18 mouse cellular contexts compared by ENCODE assay signal in the genomic region with DNA sequence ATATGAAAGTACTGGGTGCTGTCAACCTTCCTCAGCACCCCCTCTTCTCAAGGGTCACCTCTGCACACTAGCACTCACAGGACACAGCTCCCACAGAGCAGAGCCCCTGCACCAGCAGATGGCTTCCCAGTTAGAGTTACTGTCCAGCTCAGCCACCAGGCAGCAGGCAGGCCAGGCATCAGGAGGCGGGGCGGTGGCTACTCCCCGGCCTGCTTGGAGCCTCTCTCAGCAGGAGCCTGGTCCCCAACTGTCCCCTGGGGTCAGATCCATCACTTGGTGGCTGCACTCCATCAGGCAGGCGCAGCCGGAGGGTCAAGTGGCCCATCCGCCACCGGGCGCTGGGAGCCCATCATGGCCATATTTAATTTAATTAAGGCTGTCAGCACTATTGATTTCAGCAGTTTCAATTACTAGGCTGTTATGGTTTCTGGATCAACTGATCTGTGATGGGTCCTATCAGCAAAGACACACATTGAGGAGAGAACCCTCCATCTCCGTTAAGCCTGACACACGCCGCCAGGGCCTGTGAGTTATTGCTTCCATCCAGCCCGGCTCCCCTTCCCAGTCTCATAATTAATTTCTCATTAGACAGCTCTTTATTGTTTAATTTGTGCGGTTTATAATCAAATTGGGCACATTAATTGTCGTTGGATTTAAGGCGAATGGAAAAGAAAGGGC. TPM values are rescaled to one million over a fixed set of nuclear protein-coding genes. Genes with fewer than 3 reads are reported as not detected.
DNase-seq lines count a peak whose midpoint lies in the region; ATAC-seq lines count a peak whose summit lies in the region.
"Had no signal": no experiment of that assay in that cellular context is flagged by ENCODE, and none has a peak within 500 bp of the region (broad histone marks: within the 10 kb centered on the region; RNA-seq: fewer than 3 reads in every experiment).

No protein-coding gene starts in this region.

- no peak overlapping the region for H3K4me2 ChIP-seq in kidney, embryonic 14.5 days (replicated peaks; ENCODE audit: low read depth, low read length)
- no peak overlapping the region for H3K4me2 ChIP-seq in hindbrain, embryonic 15.5 days
- no peak overlapping the region for H3K4me2 ChIP-seq in neural tube, embryonic 12.5 days (replicated peaks)
- H3K4me2 ChIP-seq: liver, embryonic 13.5 days; stomach, embryonic 15.5 days had no signal

- H3K36me3 ChIP-seq in kidney, embryonic 14.5 days (ENCODE audit: control insufficient read depth, insufficient read depth, low read length), result no peaks in the 10 kb centered on the region
- H3K36me3 ChIP-seq in hindbrain, embryonic 15.5 days, result no peaks in the 10 kb centered on the region
- H3K36me3 ChIP-seq in neural tube, embryonic 12.5 days, result no peaks in the 10 kb centered on the region
- H3K36me3 ChIP-seq: forebrain, embryonic 10.5 days; liver, embryonic 13.5 days; stomach, embryonic 15.5 days had no signal

- 18% methylated on average over 15 of the region's 15 CpGs for WGBS in kidney, embryonic 14.5 days
- WGBS in hindbrain, embryonic 15.5 days, result 37% methylated on average over 15 of the region's 15 CpGs
- 28% methylated on average over 15 of the region's 15 CpGs for WGBS in neural tube, embryonic 12.5 days

- no peak overlapping the region for H3K4me3 ChIP-seq in kidney, embryonic 14.5 days (ENCODE audit: low read length)
- H3K4me3 ChIP-seq in hindbrain, embryonic 15.5 days, result no peak overlapping the region
- no peak overlapping the region for H3K4me3 ChIP-seq in neural tube, embryonic 12.5 days
- H3K4me3 ChIP-seq: forebrain, embryonic 10.5 days; heart, adult 2 months; liver, embryonic 13.5 days; stomach, embryonic 15.5 days had no signal

- H3K4me1 ChIP-seq in kidney, embryonic 14.5 days (ENCODE audit: control insufficient read depth, insufficient read depth, low read length), result no peaks in the 10 kb centered on the region
- H3K4me1 ChIP-seq in hindbrain, embryonic 15.5 days (replicated peaks), result peaks cover 9% of the 10 kb centered on the region
- peaks cover 14% of the 10 kb centered on the region for H3K4me1 ChIP-seq in neural tube, embryonic 12.5 days
- H3K4me1 ChIP-seq: liver, embryonic 13.5 days; stomach, embryonic 15.5 days had no signal

- no peak overlapping the region for H3K27ac ChIP-seq in kidney, embryonic 14.5 days (ENCODE audit: low read depth, low read length)
- H3K27ac ChIP-seq in hindbrain, embryonic 15.5 days (replicated peaks), result no peak overlapping the region
- H3K27ac ChIP-seq in neural tube, embryonic 12.5 days, result no peak overlapping the region
- H3K27ac ChIP-seq: forebrain, embryonic 10.5 days; heart, adult 2 months; liver, embryonic 13.5 days; stomach, embryonic 15.5 days had no signal

- no peak for DNase-seq in kidney, postnatal 25 days
- DNase-seq in embryo, embryonic 11 days, result peak; percentile 71
- DNase-seq in spleen, postnatal 36 days (ENCODE audit: low spot score in 2 of 2), result no peak
- DNase-seq in gastrocnemius, adult 18-20 months (ENCODE audit: low spot score), result no peak
- no peak for DNase-seq in ovary, adult 18-20 months (ENCODE audit: low spot score)
- DNase-seq: cerebellum, adult 11-12 months; heart, adult 2 months; heart, postnatal 10 days; kidney, adult 11 months; liver, embryonic 13.5 days; thymus, postnatal 14 days had no signal

- H3K27me3 ChIP-seq in kidney, embryonic 14.5 days (ENCODE audit: control insufficient read depth, insufficient read depth, low read length), result peaks cover 14% of the 10 kb centered on the region; the same call in 1 of the 2 replicates
- H3K27me3 ChIP-seq in hindbrain, embryonic 15.5 days, result peaks cover 6% of the 10 kb centered on the region; the same call in 1 of the 2 replicates
- H3K27me3 ChIP-seq in neural tube, embryonic 12.5 days (replicated peaks), result peaks cover 30% of the 10 kb centered on the region
- H3K27me3 ChIP-seq: liver, embryonic 13.5 days; stomach, embryonic 15.5 days had no signal

- H3K9ac ChIP-seq in kidney, embryonic 14.5 days (ENCODE audit: low read depth, low read length), result no peak overlapping the region
- no peak overlapping the region for H3K9ac ChIP-seq in hindbrain, embryonic 15.5 days
- H3K9ac ChIP-seq in neural tube, embryonic 12.5 days, result no peak overlapping the region
- H3K9ac ChIP-seq: liver, embryonic 13.5 days; stomach, embryonic 15.5 days had no signal

- ATAC-seq in kidney, embryonic 14.5 days (ENCODE audit: low FRiP score, low TSS enrichment), result peak; percentile 67
- peak; percentile 57; the same call in 1 of the 2 replicates for ATAC-seq in hindbrain, embryonic 15.5 days (ENCODE audit: low FRiP score, low read depth)
- ATAC-seq in neural tube, embryonic 12.5 days (ENCODE audit: low FRiP score, low read depth), result peak; percentile 82
- ATAC-seq: lung, postnatal 0 days had no signal

- no peaks in the 10 kb centered on the region; the same call in 1 of the 2 replicates for H3K9me3 ChIP-seq in kidney, embryonic 14.5 days (ENCODE audit: control insufficient read depth, low read length)
- H3K9me3 ChIP-seq in hindbrain, embryonic 15.5 days, result no peaks in the 10 kb centered on the region
- H3K9me3 ChIP-seq in neural tube, embryonic 12.5 days, result no peaks in the 10 kb centered on the region
- H3K9me3 ChIP-seq: liver, embryonic 13.5 days; stomach, embryonic 15.5 days had no signal

RNA-seq across cellular contexts. Expression of a gene that starts 27.1 kb away (rescaled TPM):
- 2.6 and 3.1 TPM in 2 replicates for polyA plus RNA-seq in kidney, embryonic 14.5 days (2014; fragmentation: Nextera tagmentation; extraction: Ambion mirVana)
- 26.4 and 36.7 TPM in 2 replicates for polyA plus RNA-seq in hindbrain, embryonic 15.5 days (2015; fragmentation: Nextera tagmentation; extraction: Ambion mirVana)
- polyA plus RNA-seq in neural tube, embryonic 12.5 days (2016; fragmentation: Nextera tagmentation; extraction: Ambion mirVana), result 38.8 and 50.5 TPM in 2 replicates
- total RNA-seq in gastrocnemius, adult 18-20 months (2021), result 1 to 10 TPM; 1.3 to 1.8 TPM
- total RNA-seq: megakaryocyte-erythroid progenitor cell, adult 5-6 weeks had no signal
